Mouse (Mus musculus) embryonic fibroblast, embryonic 13.5 days (primary cell): ENCODE measurements at regions not wholly inside any gene's neighbourhood (a gene's known extent, or its start where the extent isn't known, plus 50 kb on each side); places are given as distances from the start of the nearest gene placed in this dataset.

Experiments used
- CTCF ChIP-seq: IDR thresholded peaks from 2 replicates; pipeline ENCODE4 v1.5.1; 2011; ENCODE audit warnings: mild to moderate bottlenecking, control low read depth, low read length, moderate library complexity, borderline replicate concordance; ENCODE audit not compliant: insufficient read depth
- POLR2A ChIP-seq: IDR thresholded peaks from 2 replicates; pipeline ENCODE4 v1.6.1; 2011; ENCODE audit warnings: low read depth, mild to moderate bottlenecking, control low read depth, low read length, moderate library complexity

GRCm38 (mm10) chr7:116754556-116754955 lies 250.4 kb downstream of the Nucb2 start:
- TF ChIP-seq CTCF: no peak
- TF ChIP-seq POLR2A: no peak
